Mouse (Mus musculus) T-cell, adult 2 months (primary cell): ENCODE measurements around the gene Col11a2.
"Not testable (repeated sequence)": the region's sequence is repeated elsewhere in the genome, so short reads cannot be mapped to it uniquely, and the experiment has no call there.

Source experiments
- DNase-seq: peaks from one replicate; pipeline ENCODE4 v3.0.0; 2022; ENCODE audit warnings: low spot score

Col11a2 gene

GRCm38 (mm10) chr17:34038878-34039561 lies at the start of gene Col11a2:
Gene Col11a2, plus strand, starts transcription at chr17:34039437.
- DNase-seq, result no peak

GRCm38 (mm10) chr17:33991788-33992664 lies 47.2 kb upstream of the Col11a2 start:
- peak; percentile 71 for DNase-seq

GRCm38 (mm10) chr17:33994959-33995358 lies 44.3 kb upstream of the Col11a2 start:
- DNase-seq, result peak; percentile 25

- peak; percentile 59 for DNase-seq
Measured at GRCm38 (mm10) chr17:33995651-33996050, 43.6 kb upstream of the Col11a2 start.

- DNase-seq, result not testable (repeated sequence)
Measured at GRCm38 (mm10) chr17:33997025-33997424, 42.2 kb upstream of the Col11a2 start.

- peak; percentile 51 for DNase-seq
Measured at GRCm38 (mm10) chr17:33998697-33999096, 40.5 kb upstream of the Col11a2 start.

- no peak for DNase-seq
Measured at GRCm38 (mm10) chr17:33999341-34000149, 39.7 kb upstream of the Col11a2 start.

GRCm38 (mm10) chr17:34000150-34000537 lies 39.1 kb upstream of the Col11a2 start, which contains the start of gene H2-K1:
Gene H2-K1, minus strand, starts transcription at chr17:34000347.
- peak; percentile 99 for DNase-seq

GRCm38 (mm10) chr17:34000796-34001195 lies 38.4 kb upstream of the Col11a2 start:
- not testable (repeated sequence) for DNase-seq

GRCm38 (mm10) chr17:34003426-34003825 lies 35.8 kb upstream of the Col11a2 start:
- peak; percentile 61 for DNase-seq

- DNase-seq, result no peak
Measured at GRCm38 (mm10) chr17:34006570-34006969, 32.7 kb upstream of the Col11a2 start.

- DNase-seq, result no peak
Measured at GRCm38 (mm10) chr17:34010156-34010555, 29.1 kb upstream of the Col11a2 start.

GRCm38 (mm10) chr17:34013436-34013835 lies 25.8 kb upstream of the Col11a2 start:
- no peak for DNase-seq

- no peak for DNase-seq
Measured at GRCm38 (mm10) chr17:34021539-34022413, 17.5 kb upstream of the Col11a2 start.

- no peak for DNase-seq
Measured at GRCm38 (mm10) chr17:34022414-34022783, 16.8 kb upstream of the Col11a2 start.

- no peak for DNase-seq
Measured at GRCm38 (mm10) chr17:34022987-34023386, 16.2 kb upstream of the Col11a2 start.

GRCm38 (mm10) chr17:34023678-34024077 lies 15.6 kb upstream of the Col11a2 start:
- DNase-seq, result no peak

- peak; percentile 84 for DNase-seq
Measured at GRCm38 (mm10) chr17:34024317-34024821, 14.9 kb upstream of the Col11a2 start, which contains the start of gene Ring1. Gene Ring1, minus strand, starts transcription at chr17:34024680.

- DNase-seq, result no peak
Measured at GRCm38 (mm10) chr17:34024861-34025755, 14.1 kb upstream of the Col11a2 start.

GRCm38 (mm10) chr17:34025756-34026151 lies 13.5 kb upstream of the Col11a2 start:
- DNase-seq, result no peak
